Mouse (Mus musculus) ovary, postnatal 14 days (tissue): ENCODE results near the gene Tmem8b.
A peak's percentile ranks its signal among the peaks of the same experiment; 100 is the strongest.

ENCODE experiments used
- DNase-seq: peaks from one replicate; pipeline ENCODE4 v3.0.0; 2022; ENCODE audit warnings: low spot score

The Tmem8b gene

GRCm38 (mm10) chr4:43713652-43714219 lies 45.0 kb downstream of the Tmem8b start:
- no peak for DNase-seq

- DNase-seq, result no peak
These were observed 51.9 kb downstream of the Tmem8b start for GRCm38 (mm10) chr4:43720491-43721228.

GRCm38 (mm10) chr4:43722191-43722590 lies 53.4 kb downstream of the Tmem8b start:
- no peak for DNase-seq

- DNase-seq, result no peak
These were observed 56.0 kb downstream of the Tmem8b start for GRCm38 (mm10) chr4:43724764-43725163.

GRCm38 (mm10) chr4:43726228-43726993 lies 57.6 kb downstream of the Tmem8b start:
- DNase-seq, result no peak

GRCm38 (mm10) chr4:43726995-43727394 lies 58.2 kb downstream of the Tmem8b start, which contains the start of gene Hrct1:
Gene Hrct1 (plus strand): TSS chr4:43727188.
- peak; percentile 54 for DNase-seq

DNA sequence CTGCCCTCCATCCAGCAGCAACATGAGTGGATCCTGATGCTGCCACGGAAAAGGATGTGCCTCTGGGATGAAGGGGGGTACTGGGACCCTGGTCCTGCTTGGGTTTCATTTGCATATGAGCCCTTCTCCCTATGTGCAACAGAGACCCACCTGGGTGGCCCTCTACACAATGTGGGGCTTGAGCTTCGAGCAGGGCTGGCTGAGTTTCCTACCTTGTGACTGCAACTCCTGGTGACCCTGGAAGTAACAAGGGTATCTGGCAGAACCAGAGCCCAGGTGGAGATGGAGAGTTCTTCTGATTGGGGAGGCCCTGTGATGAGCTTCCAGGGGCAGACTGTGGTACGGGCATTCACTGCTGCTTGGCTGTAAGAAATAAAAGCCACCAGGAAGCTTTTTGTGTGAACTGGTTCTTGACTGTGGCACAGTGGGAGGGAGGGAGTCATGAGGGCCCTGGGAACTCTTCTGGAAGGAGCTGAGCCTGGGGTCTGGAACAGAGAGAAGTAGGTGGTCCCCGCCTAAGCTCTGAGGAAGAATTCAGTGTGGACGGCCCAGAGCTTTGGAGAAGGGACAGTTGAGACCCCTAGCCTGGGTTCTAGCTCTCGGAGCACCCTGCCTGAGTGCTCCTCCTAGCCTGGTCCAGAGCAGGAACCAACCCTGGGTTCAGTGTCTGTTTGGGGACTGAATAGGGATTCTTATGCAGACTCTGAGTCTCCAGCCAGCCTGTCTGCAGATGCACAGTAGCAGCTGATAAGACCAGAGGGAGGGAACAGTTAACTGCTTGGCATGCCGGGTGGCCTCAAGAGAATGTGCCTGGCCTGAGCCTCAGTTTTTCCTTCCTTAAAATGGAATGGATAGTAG lies 59.2 kb downstream of the Tmem8b start:
- DNase-seq, result no peak

DNA sequence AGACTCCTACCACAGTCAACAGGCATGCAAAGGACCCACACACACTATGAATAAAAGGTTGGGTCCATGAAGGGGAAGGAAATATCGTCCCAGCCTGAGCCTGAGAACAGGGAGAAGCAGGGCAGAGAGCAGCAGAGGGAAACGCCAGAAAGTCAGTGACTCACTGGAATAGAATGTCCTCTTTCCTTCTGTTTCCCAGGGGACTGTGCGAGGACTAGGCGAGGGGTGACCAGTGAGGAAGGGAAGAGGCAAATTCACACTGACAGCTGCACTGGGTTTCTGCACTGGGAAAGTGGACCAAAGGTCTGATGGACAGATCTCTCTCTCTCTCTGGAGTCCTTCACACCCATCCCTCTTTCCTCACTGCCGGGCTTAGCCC lies 59.8 kb downstream of the Tmem8b start:
- DNase-seq, result no peak

DNA sequence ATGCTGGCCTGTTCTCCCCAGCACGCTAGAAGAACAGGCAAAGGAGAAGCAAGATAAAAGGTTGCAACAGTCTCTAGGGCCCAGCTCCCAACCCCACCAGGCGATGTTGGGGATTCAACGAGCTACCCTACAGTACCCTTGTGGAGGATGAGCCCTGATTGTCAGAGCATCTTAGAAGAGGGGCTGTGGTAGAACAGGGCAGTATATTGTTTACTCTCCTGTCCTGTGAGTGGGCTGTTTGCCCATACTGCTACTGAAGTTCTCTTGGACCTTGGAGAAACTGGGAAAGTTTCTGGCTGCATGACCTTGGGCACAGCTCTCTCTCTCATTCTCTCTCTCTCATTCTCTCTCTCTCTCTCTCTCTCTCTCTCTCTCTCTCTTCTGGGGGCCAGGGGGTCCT lies 60.4 kb downstream of the Tmem8b start:
- no peak for DNase-seq

DNA sequence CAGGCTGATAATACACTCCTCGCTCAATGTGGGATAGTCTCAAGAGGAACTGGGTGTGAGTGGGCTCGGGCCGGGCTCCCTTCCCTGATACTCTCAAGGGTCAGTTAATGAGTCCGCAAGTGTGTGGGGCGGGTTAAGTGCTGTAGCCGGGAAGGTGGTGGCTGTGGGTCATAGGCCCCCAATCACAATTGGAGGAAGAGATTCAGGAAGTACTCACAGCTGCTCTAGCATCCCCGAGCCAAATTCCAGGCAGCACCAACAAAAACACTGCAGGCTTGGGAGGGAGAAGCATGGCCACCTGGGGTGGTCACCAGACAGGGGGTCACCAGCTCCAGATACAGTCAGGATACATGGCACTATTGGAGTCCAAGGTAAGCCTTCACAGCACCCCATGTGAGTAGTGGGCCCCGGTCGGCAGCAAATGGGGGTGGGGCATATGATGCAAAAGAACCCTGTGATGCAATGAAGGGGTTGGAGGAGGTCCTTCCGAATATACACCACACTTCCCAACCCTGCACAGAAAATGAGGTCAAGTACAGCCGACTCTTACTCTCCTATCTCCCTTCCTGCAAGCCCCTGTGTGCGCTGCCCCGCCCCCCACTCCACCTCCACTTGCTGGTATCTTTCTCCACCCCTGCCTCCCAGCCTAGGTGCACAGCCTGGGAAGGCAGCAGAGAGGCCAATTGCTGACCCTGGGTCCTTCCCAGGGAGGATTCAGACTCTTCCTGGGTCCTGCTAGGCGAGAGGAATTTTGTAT lies 61.2 kb downstream of the Tmem8b start, which contains the start of gene Spaar:
Spaar (plus strand) TSS at position 241 of the 757 bp plus-strand sequence.
- DNase-seq, result no peak

DNA sequence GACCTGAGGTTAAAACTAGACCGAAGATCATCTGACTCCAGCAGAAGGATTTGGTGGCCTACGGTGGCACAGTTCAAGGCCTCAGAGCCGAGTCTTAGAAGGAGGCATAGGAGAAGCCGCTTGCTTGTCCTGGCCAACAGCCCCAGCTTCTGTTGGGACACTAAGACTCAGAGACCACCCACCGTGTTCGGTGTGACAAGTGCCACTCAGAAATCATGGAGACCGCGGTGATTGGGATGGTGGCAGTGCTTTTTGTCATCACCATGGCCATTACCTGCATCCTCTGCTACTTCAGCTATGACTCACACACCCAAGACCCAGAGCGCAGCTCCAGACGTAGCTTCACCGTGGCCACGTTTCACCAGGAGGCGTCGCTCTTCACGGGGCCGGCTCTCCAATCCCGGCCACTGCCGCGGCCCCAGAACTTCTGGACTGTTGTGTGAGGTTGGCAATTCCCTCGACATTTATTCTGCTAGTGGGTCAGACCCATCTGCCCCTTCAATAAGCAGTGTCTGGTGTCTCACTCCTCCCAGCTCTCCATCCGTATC lies 62.1 kb downstream of the Tmem8b start:
- no peak for DNase-seq

DNA sequence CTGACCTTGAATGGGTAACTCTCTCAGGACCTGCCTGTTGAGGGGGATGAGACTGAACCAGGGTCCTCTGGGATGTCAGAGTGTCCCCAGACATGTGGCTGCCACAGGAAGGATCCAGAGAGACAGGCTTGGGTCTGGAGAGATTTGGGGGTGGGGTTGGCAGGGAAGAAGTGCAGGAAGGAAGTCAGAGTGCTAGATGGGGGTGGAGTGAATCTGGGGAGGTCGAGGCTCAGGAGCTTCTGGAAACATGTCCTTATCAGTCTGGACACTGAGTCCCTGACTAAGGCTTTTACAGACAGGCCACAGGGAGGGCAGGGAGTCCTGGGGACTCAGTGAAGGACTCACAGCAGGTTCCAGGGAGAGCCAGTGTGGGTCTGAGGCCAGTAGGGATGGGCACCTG lies 63.4 kb downstream of the Tmem8b start:
- no peak for DNase-seq

DNA sequence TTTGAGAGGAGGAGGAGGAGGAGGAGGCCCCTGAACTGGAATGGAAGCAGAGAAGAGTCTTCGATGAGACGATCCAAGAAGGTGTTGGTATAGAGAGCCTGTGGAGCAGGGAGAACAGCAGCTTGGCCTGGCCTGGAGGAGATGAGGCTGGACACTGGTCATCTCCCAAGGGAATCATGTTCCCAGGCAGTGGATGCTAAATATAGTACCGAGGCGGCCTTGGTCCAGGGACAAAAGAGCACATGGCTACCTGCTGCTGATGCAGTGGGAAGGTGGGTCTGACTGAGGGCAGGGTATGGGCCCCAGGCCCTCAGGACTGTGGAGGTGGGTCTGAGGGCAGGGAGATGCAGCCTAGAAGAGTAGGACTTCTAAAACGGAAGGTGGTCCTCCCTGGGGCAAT lies 64.4 kb downstream of the Tmem8b start:
- DNase-seq, result no peak

GRCm38 (mm10) chr4:43737144-43737543 lies 68.4 kb downstream of the Tmem8b start:
- no peak for DNase-seq

GRCm38 (mm10) chr4:43738989-43739674 lies 70.4 kb downstream of the Tmem8b start:
- DNase-seq, result no peak

- no peak for DNase-seq
These were observed 72.8 kb downstream of the Tmem8b start for GRCm38 (mm10) chr4:43741526-43741925.
